Mouse (Mus musculus) heart, embryonic 15.5 days (tissue): Measurements from ENCODE around the gene Scamp2. TPM values are rescaled to one million over a fixed set of nuclear protein-coding genes. Genes with fewer than 3 reads are reported as not detected.

Source experiments
- ATAC-seq: fragments of 200-750 bp; cut with Nextera tagmentation; replicated peaks from 2 replicates; pipeline ENCODE4 v1.8.0; 2017; ENCODE audit warnings: low read depth, moderate TSS enrichment; ENCODE audit not compliant: insufficient number of reproducible peaks, insufficient read depth, low FRiP score
- H3K27ac ChIP-seq: fragments of 300-500 bp; sonication (generic); 2 replicates; pipeline ENCODE4 v1.5.1; 2015; ENCODE audit warnings: mild to moderate bottlenecking, inconsistent platforms
- H3K27me3 ChIP-seq: fragments of 300-500 bp; sonication (generic); 2 replicates; pipeline ENCODE4 v1.6.1; 2015; ENCODE audit warnings: inconsistent platforms
- H3K36me3 ChIP-seq: fragments of 300-500 bp; sonication (generic); 2 replicates; pipeline ENCODE4 v1.6.1; 2015; ENCODE audit warnings: mild to moderate bottlenecking, inconsistent platforms
- H3K4me1 ChIP-seq: fragments of 300-500 bp; sonication (generic); replicated peaks from 2 replicates; pipeline ENCODE4 v1.6.1; 2015; ENCODE audit warnings: inconsistent platforms
- H3K4me2 ChIP-seq: fragments of 300-500 bp; sonication (generic); 2 replicates; pipeline ENCODE4 v1.6.1; 2015; ENCODE audit warnings: inconsistent platforms, mild to moderate bottlenecking, moderate library complexity
- H3K4me3 ChIP-seq: fragments of 300-500 bp; sonication (generic); 2 replicates; pipeline ENCODE4 v1.5.1; 2015; ENCODE audit warnings: mild to moderate bottlenecking, inconsistent platforms
- H3K9ac ChIP-seq: fragments of 300-500 bp; sonication (generic); 2 replicates; pipeline ENCODE4 v1.6.1; 2015; ENCODE audit warnings: mild to moderate bottlenecking, inconsistent platforms
- H3K9me3 ChIP-seq: fragments of 300-500 bp; sonication (generic); replicated peaks from 2 replicates; pipeline ENCODE4 v1.6.1; 2016; ENCODE audit warnings: inconsistent platforms
- WGBS: fragments of 180-500 bp; shearing (Covaris S2); methylation state at CpG from one replicate; pipeline ENCODE4 v1.1.7; 2015; ENCODE audit warnings: mixed read lengths; 5-methylcytosine and 5-hydroxymethylcytosine counted together
- polyA plus RNA-seq: library from polyadenylated mRNA; unstranded; fragments of >200 nt; fragmentation: Nextera tagmentation; extraction: Ambion mirVana; gene quantifications from 2 replicates; pipeline ENCODE4 v1.2.1, GENCODE M21; 2015

Scamp2 gene
- polyA plus RNA-seq, 1 experiment from 2014 or later = 47.3 TPM

DNA sequence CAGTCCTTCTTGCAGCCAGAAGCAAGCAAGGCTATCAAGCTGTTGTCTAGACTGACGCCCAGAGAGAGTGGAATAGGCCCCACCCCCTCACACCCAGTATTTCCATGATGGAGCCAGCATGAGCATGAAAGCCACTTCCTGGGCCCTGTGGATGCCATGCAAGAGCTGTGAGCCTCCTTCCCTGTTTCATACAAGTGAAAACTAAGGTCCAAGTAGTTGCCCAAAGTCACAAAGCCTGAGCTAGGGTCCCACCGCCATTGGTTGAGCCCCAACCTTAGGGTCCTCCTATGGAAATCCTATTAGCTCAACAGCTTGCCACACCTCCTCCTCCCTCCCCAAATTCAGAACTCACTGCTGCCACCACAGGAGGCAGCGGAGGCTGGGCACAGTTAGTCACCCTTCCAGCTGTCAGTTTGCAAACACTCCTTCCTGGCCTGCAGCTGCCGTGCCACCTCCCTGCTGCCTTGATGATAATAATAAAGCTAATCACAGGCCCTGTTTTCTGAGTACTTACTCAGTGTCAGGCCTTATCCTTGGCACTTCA, 72.8 kb downstream of the Scamp2 start:
- no peak for ATAC-seq
- Histone ChIP-seq H3K36me3 (peaks cover 26% of the 10 kb centered on the region), H3K4me1 (peaks cover 43% of the 10 kb centered on the region), H3K27ac (no peak overlapping the region), H3K4me2 (no peak overlapping the region), H3K9ac (no peak overlapping the region), H3K4me3 (no peak overlapping the region), H3K27me3 (no peaks in the 10 kb centered on the region), H3K9me3 (no peaks in the 10 kb centered on the region)
- 25% methylated on average over 4 of the region's 4 CpGs for WGBS

DNA sequence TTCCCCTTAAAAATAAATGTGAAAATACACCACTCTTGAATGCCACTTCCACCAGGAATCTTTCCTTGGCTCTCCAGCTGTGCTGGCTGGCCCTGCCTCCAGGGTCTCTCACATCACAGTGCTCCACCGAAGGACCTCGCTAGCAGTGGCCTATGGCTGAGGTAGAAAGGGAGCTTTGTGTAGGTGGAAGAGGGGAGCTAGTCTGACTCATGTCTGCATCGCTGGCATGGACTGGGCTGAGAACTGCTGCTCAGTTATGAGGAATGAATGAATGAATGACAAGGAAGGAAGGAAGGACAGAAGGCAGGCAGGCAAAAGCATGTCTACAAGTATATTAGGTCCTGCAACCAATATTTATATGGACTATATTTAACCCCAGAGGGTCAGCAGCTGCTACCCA, 76.5 kb downstream of the Scamp2 start:
- H3K4me3 ChIP-seq = peak overlapping the region; percentile 2
- peaks cover 76% of the 10 kb centered on the region for H3K4me1 ChIP-seq
- WGBS = 31% methylated on average over 3 of the region's 3 CpGs
- no peaks in the 10 kb centered on the region for H3K9me3 ChIP-seq
- peak overlapping the region; percentile 94 for H3K27ac ChIP-seq
- H3K36me3 ChIP-seq = no peaks in the 10 kb centered on the region
- H3K9ac ChIP-seq = peak overlapping the region; percentile 34; the same call in 1 of the 2 replicates
- no peaks in the 10 kb centered on the region for H3K27me3 ChIP-seq
- ATAC-seq = peak; percentile 0; the same call in 1 of the 2 replicates
- H3K4me2 ChIP-seq = peak overlapping the region; percentile 54

DNA sequence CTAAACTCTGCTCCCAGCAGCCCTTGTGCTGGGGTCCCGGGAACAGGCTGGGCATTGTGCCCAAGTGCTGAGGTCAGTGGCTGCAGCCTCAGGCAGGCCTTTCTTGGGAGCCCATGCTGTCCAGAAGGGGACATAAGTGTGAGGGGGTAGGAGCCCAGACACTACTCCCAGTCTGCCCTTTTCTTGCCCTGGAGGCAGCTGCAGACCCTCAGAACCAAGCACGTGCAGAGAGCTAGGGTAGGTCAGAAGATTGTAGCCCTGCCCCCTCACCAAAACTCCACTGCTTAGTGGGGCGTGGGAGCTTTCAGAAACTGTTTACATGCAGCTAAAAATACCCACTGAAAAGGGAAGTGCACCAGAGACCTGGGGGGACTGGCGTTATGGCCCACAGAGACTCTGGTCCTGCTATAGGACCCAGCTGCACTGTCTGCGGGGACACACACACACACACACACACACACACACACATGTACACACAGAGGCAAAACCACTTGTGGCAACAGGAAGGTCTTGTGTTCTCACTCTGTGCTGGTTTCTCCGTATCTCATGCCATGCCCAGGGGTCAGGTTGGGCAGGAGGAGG, 77.1 kb downstream of the Scamp2 start:
- peak overlapping the region; percentile 34 for H3K9ac ChIP-seq
- H3K4me2 ChIP-seq = peak overlapping the region; percentile 54
- no peaks in the 10 kb centered on the region for H3K36me3 ChIP-seq
- peak; percentile 67 for ATAC-seq
- H3K27me3 ChIP-seq = no peaks in the 10 kb centered on the region
- WGBS = 2% methylated on average over 6 of the region's 6 CpGs
- H3K4me1 ChIP-seq = peaks cover 80% of the 10 kb centered on the region
- H3K27ac ChIP-seq = peak overlapping the region; percentile 94
- H3K4me3 ChIP-seq = peak overlapping the region; percentile 2
- H3K9me3 ChIP-seq = no peaks in the 10 kb centered on the region

Other genes with a start within 250 kb of the Scamp2 start
- 17.0 and 20.0 TPM in 2 replicates for gene Ppcdc, start 120.8 kb upstream of the Scamp2 start, polyA plus RNA-seq
- 7.6 and 9.7 TPM in 2 replicates for gene Scamp5, start 92.9 kb upstream of the Scamp2 start, polyA plus RNA-seq
- 11.5 and 12.9 TPM in 2 replicates for gene Rpp25, start 56.9 kb upstream of the Scamp2 start, polyA plus RNA-seq
- 1,248 and 1,820 TPM in 2 replicates for gene Cox5a, start 39.7 kb upstream of the Scamp2 start, polyA plus RNA-seq
- gene Fam219b, start 23.4 kb upstream of the Scamp2 start, polyA plus RNA-seq = 10.6 and 15.1 TPM in 2 replicates
- gene Mpi, start 8.2 kb upstream of the Scamp2 start, polyA plus RNA-seq = 75.2 and 80.6 TPM in 2 replicates
- 14.3 and 21.3 TPM in 2 replicates for gene Ulk3, start 28.5 kb downstream of the Scamp2 start, polyA plus RNA-seq
- gene Cplx3, start 45.3 kb downstream of the Scamp2 start, polyA plus RNA-seq = not detected in 2 replicates
- gene Lman1l, start 59.8 kb downstream of the Scamp2 start, polyA plus RNA-seq = not detected in 2 replicates
- 14.6 and 20.6 TPM in 2 replicates for gene Csk, start 92.7 kb downstream of the Scamp2 start, polyA plus RNA-seq
- not detected in 2 replicates for gene Cyp1a2, start 122.8 kb downstream of the Scamp2 start, polyA plus RNA-seq
- not detected in 2 replicates for gene Cyp1a1, start 127.0 kb downstream of the Scamp2 start, polyA plus RNA-seq
- gene Edc3, start 147.6 kb downstream of the Scamp2 start, polyA plus RNA-seq = 13.5 and 21.4 TPM in 2 replicates
- 48.5 and 65.2 TPM in 2 replicates for gene Clk3, start 204.9 kb downstream of the Scamp2 start, polyA plus RNA-seq